Mouse (Mus musculus) large intestine, adult 2 months (tissue): ENCODE results near the gene Olfr1185-ps1. TPM values are rescaled to one million over a fixed set of nuclear protein-coding genes. Genes with fewer than 3 reads are reported as not detected.
"Not testable (repeated sequence)": the region's sequence is repeated elsewhere in the genome, so short reads cannot be mapped to it uniquely, and the experiment has no call there.

Experiments
- DNase-seq: peaks from one replicate; pipeline ENCODE4 v3.0.0-alpha.2; 2012; ENCODE audit warnings: low read depth, low spot score
- WGBS: fragments of 180-500 bp; shearing (Covaris S2); methylation state at CpG from one replicate; pipeline ENCODE4 v1.1.7; 2018; 5-methylcytosine and 5-hydroxymethylcytosine counted together
- polyA plus RNA-seq: library from polyadenylated mRNA; depleted of rRNA; stranded (reverse); fragments of >200 nt; gene quantifications from 2 replicates; pipeline ENCODE4 v1.2.3, GENCODE M21; 2012; rRNA removed

The Olfr1185-ps1 gene
- polyA plus RNA-seq: not detected in 2 replicates

- DNase-seq: no peak
- WGBS: 53% methylated on average over 2 of the region's 2 CpGs
These were observed at the start of gene Olfr1185-ps1 for GRCm38 (mm10) chr2:88493020-88493419. TSS of gene Olfr1185-ps1 (plus strand) at chr2:88493320.

GRCm38 (mm10) chr2:88449031-88449430 is 44.1 kb upstream of the Olfr1185-ps1 start, which contains the start of gene Gm13757:
TSS of gene Gm13757 (minus strand) at chr2:88449131.
- WGBS: 85% methylated on average over 1 of the region's 1 CpGs
- no peak for DNase-seq

- 95% methylated on average over 1 of the region's 1 CpGs for WGBS
- not testable (repeated sequence) for DNase-seq
These were observed 38.6 kb upstream of the Olfr1185-ps1 start, which contains the start of gene Olfr1183 for GRCm38 (mm10) chr2:88454567-88454966. TSS of gene Olfr1183 (plus strand) at chr2:88454867.

GRCm38 (mm10) chr2:88483298-88483697 is 9.8 kb upstream of the Olfr1185-ps1 start, which contains the start of gene Olfr1184:
TSS of gene Olfr1184 (plus strand) at chr2:88483598.
- no peak for DNase-seq
- WGBS: 83% methylated on average over 2 of the region's 2 CpGs

GRCm38 (mm10) chr2:88518251-88518650 is 25.1 kb downstream of the Olfr1185-ps1 start, which contains the start of gene Olfr1186:
TSS of gene Olfr1186 (plus strand) at chr2:88518551.
- 82% methylated on average over 2 of the region's 2 CpGs for WGBS
- no peak for DNase-seq

- WGBS: 61% methylated on average over 3 of the region's 3 CpGs
These were observed 32.6 kb downstream of the Olfr1185-ps1 start for GRCm38 (mm10) chr2:88525720-88526119.

More at GRCm38 (mm10) chr2:88525720-88526119, 32.6 kb downstream of the Olfr1185-ps1 start:
- DNase-seq: no peak

Other genes starting within 250 kb of the Olfr1185-ps1 start
- not detected in 2 replicates for gene Olfr1173, start 213.4 kb upstream of the Olfr1185-ps1 start, polyA plus RNA-seq
- gene Olfr1174-ps, start 178.2 kb upstream of the Olfr1185-ps1 start, polyA plus RNA-seq: not detected in 2 replicates
- not detected in 2 replicates for gene Olfr1175-ps, start 166.1 kb upstream of the Olfr1185-ps1 start, polyA plus RNA-seq
- not detected in 2 replicates for gene Olfr1176, start 156.6 kb upstream of the Olfr1185-ps1 start, polyA plus RNA-seq
- gene Olfr1177-ps, start 146.8 kb upstream of the Olfr1185-ps1 start, polyA plus RNA-seq: not detected in 2 replicates
- not detected in 2 replicates for gene Olfr1178, start 106.3 kb upstream of the Olfr1185-ps1 start, polyA plus RNA-seq
- not detected in 2 replicates for gene Olfr1179, start 86.9 kb upstream of the Olfr1185-ps1 start, polyA plus RNA-seq
- gene Olfr1180, start 74.2 kb upstream of the Olfr1185-ps1 start, polyA plus RNA-seq: not detected in 2 replicates
- gene Olfr1181, start 67.1 kb upstream of the Olfr1185-ps1 start, polyA plus RNA-seq: not detected in 2 replicates
- gene Gm13757, start 44.2 kb upstream of the Olfr1185-ps1 start, polyA plus RNA-seq: not detected in 2 replicates
- gene Olfr1183, start 38.5 kb upstream of the Olfr1185-ps1 start, polyA plus RNA-seq: not detected in 2 replicates
- gene Olfr1184, start 9.7 kb upstream of the Olfr1185-ps1 start, polyA plus RNA-seq: not detected in 2 replicates
- gene Olfr1186, start 25.2 kb downstream of the Olfr1185-ps1 start, polyA plus RNA-seq: not detected in 2 replicates
- not detected in 2 replicates for gene Olfr1188, start 63.6 kb downstream of the Olfr1185-ps1 start, polyA plus RNA-seq
- not detected in 2 replicates for gene Olfr1189, start 93.1 kb downstream of the Olfr1185-ps1 start, polyA plus RNA-seq
- gene Olfr1191-ps1, start 147.2 kb downstream of the Olfr1185-ps1 start, polyA plus RNA-seq: not detected in 2 replicates
- gene Olfr1192-ps1, start 155.2 kb downstream of the Olfr1185-ps1 start, polyA plus RNA-seq: not detected in 2 replicates
- gene Olfr1193, start 182.3 kb downstream of the Olfr1185-ps1 start, polyA plus RNA-seq: not detected in 2 replicates
- not detected in 2 replicates for gene Olfr1195, start 195.9 kb downstream of the Olfr1185-ps1 start, polyA plus RNA-seq
- gene Olfr1196, start 211.3 kb downstream of the Olfr1185-ps1 start, polyA plus RNA-seq: not detected in 2 replicates
- not detected in 2 replicates for gene Olfr1197, start 239.0 kb downstream of the Olfr1185-ps1 start, polyA plus RNA-seq